Mouse (Mus musculus): ENCODE results near the gene Mgmt. TPM values are rescaled to one million over a fixed set of nuclear protein-coding genes. Genes with fewer than 3 reads are reported as not detected.

Mgmt gene
- polyA plus RNA-seq, 1 experiment from 2014 or later: 8.1 TPM

DNA sequence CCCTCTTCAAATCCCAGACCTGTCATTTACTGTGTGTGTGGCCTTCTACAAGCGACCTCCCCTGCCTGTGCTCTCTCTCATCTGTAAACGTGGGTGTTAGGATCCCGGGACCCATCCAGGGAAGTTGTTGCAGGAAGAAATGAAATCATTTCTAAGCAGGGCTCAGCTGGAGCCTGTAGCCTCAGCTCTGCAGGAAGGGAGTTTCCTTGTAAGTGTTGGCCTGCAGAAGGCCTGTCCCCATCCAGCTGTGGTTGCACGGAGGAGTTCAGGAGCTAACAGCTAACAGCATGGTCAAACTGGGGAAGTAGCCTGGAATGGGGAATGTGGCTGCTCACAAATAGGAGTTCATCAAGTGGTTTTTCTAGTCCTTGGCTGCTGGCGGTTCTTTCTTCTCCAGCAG, 44.1 kb upstream of the Mgmt start:
- Histone ChIP-seq H3K9me3 (ENCODE audit: control insufficient read depth, low read length) (no peaks in the 10 kb centered on the region), H3K4me1 (ENCODE audit: control insufficient read depth in 2 of 2, insufficient read depth in 2 of 2, low read length in 2 of 2) (peaks cover 0 to 10% of the 10 kb centered on the region in 2 experiments; a peak in 3 of 4 replicates), H3K4me2 (ENCODE audit: low read length) (no peak overlapping the region), H3K9ac (ENCODE audit: low read length) (no peak overlapping the region), H3K4me3 (ENCODE audit: control insufficient read depth in 1 of 2, insufficient read depth in 1 of 2, low read depth in 1 of 2, low read length in 2 of 2) (no peak overlapping the region), H3K27me3 (ENCODE audit: control insufficient read depth, insufficient read depth, low read length) (no peaks in the 10 kb centered on the region), H3K27ac (replicated peaks in 1 of 2; ENCODE audit: control insufficient read depth in 1 of 2, insufficient read depth in 1 of 2, low read depth in 2 of 2, low read length in 2 of 2) (peak overlapping the region in 1 of 2 experiments; percentile 44; a peak in 3 of 4 replicates), H3K36me3 (ENCODE audit: control insufficient read depth, insufficient read depth, low read length) (no peaks in the 10 kb centered on the region)
- WGBS: 48% methylated on average over 5 of the region's 5 CpGs
- no peak for ATAC-seq (ENCODE audit: insufficient number of reproducible peaks, insufficient read depth, low FRiP score, low read depth)

DNA sequence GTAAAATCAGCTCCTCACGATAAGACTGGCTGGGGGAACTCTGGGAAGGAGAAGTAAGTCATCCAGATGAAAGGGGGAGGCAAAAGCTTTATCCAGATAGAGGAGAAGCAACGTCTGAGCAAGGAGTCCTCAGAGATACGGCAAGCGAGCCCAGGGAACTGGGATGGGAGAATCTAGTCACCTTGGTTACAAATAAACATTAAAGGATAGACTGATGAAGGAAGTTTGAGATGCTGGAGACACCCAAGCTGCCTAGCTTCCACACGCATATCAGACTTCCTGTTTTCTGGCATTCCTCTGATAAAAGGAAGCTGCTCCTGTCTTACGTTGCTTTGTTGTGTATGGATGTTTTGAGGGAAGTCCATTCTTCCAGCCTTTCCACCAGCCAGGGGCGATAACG, 42.5 kb upstream of the Mgmt start:
- Histone ChIP-seq H3K4me1 (ENCODE audit: control insufficient read depth in 2 of 2, insufficient read depth in 2 of 2, low read length in 2 of 2) (peaks cover 0 to 10% of the 10 kb centered on the region in 2 experiments; a peak in 3 of 4 replicates), H3K27ac (replicated peaks in 1 of 2; ENCODE audit: control insufficient read depth in 1 of 2, insufficient read depth in 1 of 2, low read depth in 2 of 2, low read length in 2 of 2) (peak overlapping the region; percentile 44 to 50; a peak in 3 of 4 replicates), H3K27me3 (ENCODE audit: control insufficient read depth, insufficient read depth, low read length) (no peaks in the 10 kb centered on the region), H3K36me3 (ENCODE audit: control insufficient read depth, insufficient read depth, low read length) (no peaks in the 10 kb centered on the region), H3K9me3 (ENCODE audit: control insufficient read depth, low read length) (no peaks in the 10 kb centered on the region), H3K4me2 (ENCODE audit: low read length) (no peak overlapping the region), H3K4me3 (ENCODE audit: control insufficient read depth in 1 of 2, insufficient read depth in 1 of 2, low read depth in 1 of 2, low read length in 2 of 2) (no peak overlapping the region), H3K9ac (ENCODE audit: low read length) (no peak overlapping the region)
- ATAC-seq (ENCODE audit: insufficient number of reproducible peaks, insufficient read depth, low FRiP score, low read depth): no peak
- 25% methylated on average over 8 of the region's 8 CpGs for WGBS

DNA sequence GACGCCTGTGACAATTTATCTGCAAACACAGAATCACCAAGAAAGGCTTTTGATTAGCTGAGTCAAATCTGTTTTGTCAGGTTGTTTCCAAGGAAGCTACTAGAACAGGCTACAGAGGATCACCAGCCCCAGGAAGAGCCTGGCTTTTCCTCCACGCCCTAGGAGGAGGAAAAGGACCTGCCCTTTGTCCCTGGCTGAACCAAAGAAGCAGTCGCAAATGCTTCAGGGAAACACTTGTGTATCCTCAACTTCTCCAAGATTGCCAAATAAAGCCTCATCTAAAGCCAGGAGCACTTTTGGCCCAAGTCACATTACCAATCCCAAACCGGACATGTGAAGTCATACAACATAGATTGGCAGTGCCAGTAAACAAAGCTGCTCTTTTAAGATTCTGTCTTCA, 41.7 kb upstream of the Mgmt start:
- Histone ChIP-seq H3K4me3 (ENCODE audit: control insufficient read depth in 1 of 2, insufficient read depth in 1 of 2, low read depth in 1 of 2, low read length in 2 of 2) (no peak overlapping the region), H3K9ac (ENCODE audit: low read length) (no peak overlapping the region), H3K4me2 (ENCODE audit: low read length) (no peak overlapping the region), H3K4me1 (ENCODE audit: control insufficient read depth in 2 of 2, insufficient read depth in 2 of 2, low read length in 2 of 2) (peaks cover 0 to 10% of the 10 kb centered on the region in 2 experiments; a peak in 3 of 4 replicates), H3K9me3 (ENCODE audit: control insufficient read depth, low read length) (no peaks in the 10 kb centered on the region), H3K27ac (replicated peaks in 1 of 2; ENCODE audit: control insufficient read depth in 1 of 2, insufficient read depth in 1 of 2, low read depth in 2 of 2, low read length in 2 of 2) (peak overlapping the region; percentile 47 to 50; a peak in 3 of 4 replicates), H3K36me3 (ENCODE audit: control insufficient read depth, insufficient read depth, low read length) (no peaks in the 10 kb centered on the region), H3K27me3 (ENCODE audit: control insufficient read depth, insufficient read depth, low read length) (no peaks in the 10 kb centered on the region)
- no peak for ATAC-seq (ENCODE audit: insufficient number of reproducible peaks, insufficient read depth, low FRiP score, low read depth)
- WGBS: 56% methylated on average over 4 of the region's 4 CpGs

DNA sequence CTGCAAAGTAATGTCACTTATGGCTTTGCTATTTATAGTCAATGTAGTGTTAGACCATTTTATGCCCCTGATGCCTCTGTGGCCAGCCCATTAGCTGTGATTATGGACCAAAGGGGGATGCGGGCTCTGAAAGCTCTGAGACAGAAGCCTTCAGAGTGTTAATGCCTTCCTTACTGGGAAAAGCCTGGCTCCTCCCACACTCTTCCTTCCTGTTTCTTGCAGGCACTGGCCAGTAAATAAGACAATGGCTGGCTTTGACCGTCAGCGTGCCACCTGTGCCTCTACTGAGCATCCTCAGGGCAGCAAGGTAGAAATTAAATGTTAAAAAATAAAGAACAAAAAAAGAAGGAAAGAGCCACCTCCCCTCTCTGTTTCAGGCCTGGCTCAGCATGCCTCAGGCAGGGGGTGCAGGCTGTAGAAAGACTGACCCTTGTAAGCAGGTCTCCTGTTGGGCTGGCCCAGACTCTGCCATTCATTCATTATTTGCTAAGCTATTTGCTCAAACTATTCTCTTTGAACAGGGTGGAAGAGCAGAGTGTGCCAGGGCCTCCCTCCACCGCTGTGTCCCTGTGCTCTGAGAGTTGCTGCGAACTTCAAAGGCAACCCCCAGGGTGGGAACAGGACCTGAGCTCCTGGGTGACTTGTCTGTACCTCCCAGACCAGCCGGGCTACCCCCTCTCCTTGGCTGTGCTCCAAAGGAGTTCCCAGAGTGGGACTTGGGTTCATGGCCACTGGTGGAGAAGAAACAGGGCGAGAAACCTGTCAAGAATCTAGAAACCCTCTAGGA, 29.5 kb upstream of the Mgmt start:
- Histone ChIP-seq H3K9me3 (ENCODE audit: control insufficient read depth, low read length) (no peaks in the 10 kb centered on the region), H3K4me3 (ENCODE audit: control insufficient read depth in 1 of 2, insufficient read depth in 1 of 2, low read depth in 1 of 2, low read length in 2 of 2) (no peak overlapping the region), H3K9ac (ENCODE audit: low read length) (no peak overlapping the region), H3K4me1 (ENCODE audit: control insufficient read depth in 2 of 2, insufficient read depth in 2 of 2, low read length in 2 of 2) (peaks cover 9% of the 10 kb centered on the region in 2 experiments), H3K36me3 (ENCODE audit: control insufficient read depth, insufficient read depth, low read length) (no peaks in the 10 kb centered on the region), H3K27me3 (ENCODE audit: control insufficient read depth, insufficient read depth, low read length) (peaks cover 3% of the 10 kb centered on the region), H3K4me2 (ENCODE audit: low read length) (no peak overlapping the region), H3K27ac (replicated peaks in 1 of 2; ENCODE audit: control insufficient read depth in 1 of 2, insufficient read depth in 1 of 2, low read depth in 2 of 2, low read length in 2 of 2) (no peak overlapping the region)
- no peak for ATAC-seq (ENCODE audit: insufficient number of reproducible peaks, insufficient read depth, low FRiP score, low read depth)
- 40% methylated on average over 7 of the region's 7 CpGs for WGBS

DNA sequence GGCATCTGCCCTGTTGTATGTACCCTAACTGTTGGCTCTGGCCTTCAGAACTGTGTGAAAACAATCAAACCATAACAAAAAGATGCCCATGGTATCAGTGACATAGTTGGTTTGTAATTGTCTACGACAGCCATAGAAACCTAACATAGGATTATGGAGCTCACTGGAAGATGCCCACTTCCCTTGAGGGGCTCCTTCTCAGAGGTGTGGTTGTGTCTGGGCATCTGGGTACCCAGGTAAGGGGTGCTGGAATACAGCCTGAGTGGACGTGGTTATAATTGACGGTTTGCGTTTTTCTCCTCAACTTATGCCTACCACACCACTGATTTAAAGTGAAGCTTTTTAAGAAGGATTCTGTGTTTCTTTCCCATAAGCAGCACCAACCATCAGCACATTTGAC, 28.5 kb upstream of the Mgmt start:
- Histone ChIP-seq H3K4me3 (ENCODE audit: control insufficient read depth in 1 of 2, insufficient read depth in 1 of 2, low read depth in 1 of 2, low read length in 2 of 2) (no peak overlapping the region), H3K4me1 (ENCODE audit: control insufficient read depth in 2 of 2, insufficient read depth in 2 of 2, low read length in 2 of 2) (peaks cover 9% of the 10 kb centered on the region in 2 experiments), H3K9me3 (ENCODE audit: control insufficient read depth, low read length) (no peaks in the 10 kb centered on the region), H3K27me3 (ENCODE audit: control insufficient read depth, insufficient read depth, low read length) (peaks cover 7% of the 10 kb centered on the region), H3K9ac (ENCODE audit: low read length) (no peak overlapping the region), H3K36me3 (ENCODE audit: control insufficient read depth, insufficient read depth, low read length) (no peaks in the 10 kb centered on the region), H3K4me2 (ENCODE audit: low read length) (no peak overlapping the region), H3K27ac (replicated peaks in 1 of 2; ENCODE audit: control insufficient read depth in 1 of 2, insufficient read depth in 1 of 2, low read depth in 2 of 2, low read length in 2 of 2) (no peak overlapping the region)
- 96% methylated on average over 4 of the region's 4 CpGs for WGBS
- no peak for ATAC-seq (ENCODE audit: insufficient number of reproducible peaks, insufficient read depth, low FRiP score, low read depth)

DNA sequence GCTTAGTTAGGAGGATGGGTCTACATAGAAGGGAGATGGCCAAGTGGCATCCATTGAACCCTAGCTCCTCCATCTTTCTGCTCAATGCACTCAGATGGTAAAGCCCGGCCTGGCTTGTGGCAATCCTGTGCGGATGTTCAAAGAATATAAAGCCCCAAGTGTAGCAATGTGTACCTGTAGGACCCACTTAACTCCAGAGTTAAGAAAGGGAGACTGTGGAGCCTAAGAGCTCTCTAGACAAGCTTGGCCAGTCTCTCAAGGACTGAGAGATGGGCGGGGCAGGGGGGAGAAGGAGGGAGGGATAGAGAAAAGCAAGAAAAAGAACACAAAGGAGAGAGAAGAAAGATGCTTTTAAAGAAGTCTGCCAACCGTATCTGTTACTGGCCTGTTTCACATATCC, 27.9 kb upstream of the Mgmt start:
- ATAC-seq (ENCODE audit: insufficient number of reproducible peaks, insufficient read depth, low FRiP score, low read depth): no peak

DNA sequence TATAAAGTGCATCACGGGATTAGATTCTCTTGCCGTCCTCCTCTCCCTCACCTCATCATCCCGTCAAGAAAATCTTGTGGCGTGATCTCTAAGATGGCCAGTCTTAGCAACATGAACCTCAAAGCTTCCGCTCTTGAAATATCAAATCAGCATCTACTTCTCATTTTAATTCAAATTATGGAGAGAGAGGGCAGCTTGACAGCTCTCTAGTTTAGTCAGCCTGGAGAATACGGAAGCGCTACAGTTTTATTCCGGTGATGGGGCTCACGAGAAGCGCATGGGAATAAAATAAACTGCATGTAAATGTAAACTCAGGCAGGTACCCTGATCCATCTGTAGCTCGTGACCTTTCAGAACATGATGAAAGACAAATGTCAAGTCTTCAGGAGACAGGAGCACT, 22.9 kb upstream of the Mgmt start:
- Histone ChIP-seq H3K4me3 (ENCODE audit: control insufficient read depth in 1 of 2, insufficient read depth in 1 of 2, low read depth in 1 of 2, low read length in 2 of 2) (no peak overlapping the region), H3K4me1 (ENCODE audit: control insufficient read depth in 2 of 2, insufficient read depth in 2 of 2, low read length in 2 of 2) (no peaks in the 10 kb centered on the region), H3K9ac (ENCODE audit: low read length) (no peak overlapping the region), H3K36me3 (ENCODE audit: control insufficient read depth, insufficient read depth, low read length) (no peaks in the 10 kb centered on the region), H3K27me3 (ENCODE audit: control insufficient read depth, insufficient read depth, low read length) (peaks cover 8% of the 10 kb centered on the region; the same call in 1 of the 2 replicates), H3K27ac (replicated peaks in 1 of 2; ENCODE audit: control insufficient read depth in 1 of 2, insufficient read depth in 1 of 2, low read depth in 2 of 2, low read length in 2 of 2) (no peak overlapping the region), H3K4me2 (ENCODE audit: low read length) (no peak overlapping the region), H3K9me3 (ENCODE audit: control insufficient read depth, low read length) (no peaks in the 10 kb centered on the region)
- 74% methylated on average over 11 of the region's 11 CpGs for WGBS
- no peak for ATAC-seq (ENCODE audit: insufficient number of reproducible peaks, insufficient read depth, low FRiP score, low read depth)

More for the DNA sequence above, 27.9 kb upstream of the Mgmt start:
- no peak overlapping the region for H3K9ac ChIP-seq (ENCODE audit: low read length)
- no peaks in the 10 kb centered on the region for H3K36me3 ChIP-seq (ENCODE audit: control insufficient read depth, insufficient read depth, low read length)
- no peak overlapping the region for H3K4me2 ChIP-seq (ENCODE audit: low read length)
- no peak overlapping the region for H3K27ac ChIP-seq (replicated peaks in 1 of 2; ENCODE audit: control insufficient read depth in 1 of 2, insufficient read depth in 1 of 2, low read depth in 2 of 2, low read length in 2 of 2)
- peaks cover 12% of the 10 kb centered on the region for H3K27me3 ChIP-seq (ENCODE audit: control insufficient read depth, insufficient read depth, low read length)
- no peaks in the 10 kb centered on the region for H3K9me3 ChIP-seq (ENCODE audit: control insufficient read depth, low read length)
- H3K4me3 ChIP-seq (ENCODE audit: control insufficient read depth in 1 of 2, insufficient read depth in 1 of 2, low read depth in 1 of 2, low read length in 2 of 2): no peak overlapping the region
- H3K4me1 ChIP-seq (ENCODE audit: control insufficient read depth in 2 of 2, insufficient read depth in 2 of 2, low read length in 2 of 2): peaks cover 9% of the 10 kb centered on the region in 2 experiments
- WGBS: 87% methylated on average over 4 of the region's 4 CpGs
